Mouse (Mus musculus): ENCODE measurements around the gene Efna3.

DNA sequence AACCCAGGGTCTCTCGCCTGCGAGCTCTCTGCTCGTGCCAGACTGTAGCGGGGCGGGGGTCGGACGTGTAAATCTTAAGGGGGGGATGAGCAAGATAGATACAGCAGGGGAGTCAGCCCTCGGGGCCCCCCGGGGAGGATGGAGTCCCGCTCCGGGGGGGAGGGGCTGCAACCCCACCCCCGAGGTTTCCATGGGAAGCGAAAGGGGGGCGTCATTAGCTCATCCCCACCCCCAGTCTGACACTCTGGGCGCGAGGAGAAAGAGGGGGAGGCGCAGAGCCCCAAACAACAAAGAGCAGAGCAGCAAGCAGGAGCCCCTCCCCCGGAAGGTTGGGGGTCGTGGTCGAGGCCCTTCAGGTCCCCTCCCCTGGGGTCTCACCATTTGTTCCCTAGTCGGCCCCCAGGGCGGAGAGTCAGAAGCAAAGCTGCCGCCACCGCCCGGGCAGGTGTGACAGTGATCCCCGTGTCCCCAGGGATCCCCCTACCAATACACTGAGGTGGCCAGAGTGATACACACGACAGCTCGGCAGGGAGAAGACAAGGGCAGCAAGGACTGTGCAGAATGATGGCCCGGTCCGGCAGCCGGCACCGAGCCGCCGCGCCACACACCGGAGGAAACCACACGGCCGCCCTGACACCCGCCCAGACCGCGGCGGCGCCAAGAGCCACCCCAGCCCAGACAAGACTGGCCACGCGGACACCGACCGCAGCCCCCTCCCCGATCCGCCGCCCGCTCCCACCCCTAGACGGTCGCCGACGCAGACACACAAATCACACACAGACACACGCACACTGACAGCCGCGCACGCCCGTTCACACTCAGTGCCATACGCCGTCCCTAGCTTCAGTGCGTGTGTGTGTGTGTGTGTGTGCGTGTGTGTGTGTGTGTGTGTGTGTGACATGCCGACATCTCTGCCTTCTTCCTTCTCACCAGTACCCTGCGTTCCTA, 1.3 kb downstream of the Efna3 start:
- TF ChIP-seq CTCF (IDR thresholded peaks at IDR 0.05) (no peak), EP300 (IDR thresholded peaks at IDR 0.05) (no peak)

Data from lung, postnatal 0 days (tissue).